Mouse (Mus musculus) embryonic stem cell, embryonic (primary cell): ENCODE measurements around the gene Nubp1.

Experiments
- CTCF ChIA-PET, 4 experiments: fragments of 300-600 bp in 2 of 4; fragments of 350-600 bp in 2 of 4; sonication (Branson Sonifier 250); formaldehyde crosslinking; loops; one replicate each; lab custom pipeline; 2022; ENCODE audit warnings: inconsistent platforms in 2 of 4; lab: Charles Lee
- POLR2A ChIA-PET, 4 experiments: fragments of 300-600 bp in 2 of 4; fragments of 350-600 bp in 2 of 4; sonication (Branson Sonifier 250); formaldehyde crosslinking; loops; one replicate each; lab custom pipeline; 2022; ENCODE audit warnings: antibody characterized with exemption in 4 of 4, inconsistent platforms in 1 of 4; lab: Charles Lee

The Nubp1 gene

GRCm38 (mm10) chr16:10411764-10412746 lies at the start of gene Nubp1:
Gene Nubp1, plus strand, starts transcription at chr16:10411948.
- CTCF ChIA-PET = interaction anchor here in 3 of 4 experiments (0.5 to 3.5 kb wide), 17 partner anchors 13 to 623 kb away, joined by 3 to 22 read pairs (median 4); no protein-coding TSS in a partner anchor
- POLR2A ChIA-PET = interaction anchor here (0.5 to 5.4 kb wide), 118 partner anchors 10 to 766 kb away, joined by 3 to 52 read pairs (median 4); partner anchors contain the start of genes Tvp23a (in 4 of the 4), Ciita (in 2 of the 4), Dexi (in 2 of the 4) and Emp2 (in 2 of the 4)

GRCm38 (mm10) chr16:10363061-10363460 lies 48.7 kb upstream of the Nubp1 start:
- POLR2A ChIA-PET = no interaction called here
- CTCF ChIA-PET = no interaction called here

- ChIA-PET CTCF (interaction anchor here in 3 of 4 experiments (0.6 to 1.6 kb wide), 5 partner anchors 8 to 138 kb away, joined by 3 to 5 read pairs (median 4); no protein-coding TSS in a partner anchor), POLR2A (interaction anchor here in 3 of 4 experiments (0.6 to 4.8 kb wide), 18 partner anchors 8 to 1305 kb away, joined by 3 to 40 read pairs (median 6); partner anchors contain the start of genes Emp2 (in 1 of the 3) and Nubp1 (in 1 of the 3))
Observed at GRCm38 (mm10) chr16:10365796-10366195, 46.0 kb upstream of the Nubp1 start.

- CTCF ChIA-PET = interaction anchor here (0.6 to 1.6 kb wide), 7 partner anchors 8 to 139 kb away, joined by 3 to 5 read pairs (median 4); no protein-coding TSS in a partner anchor
- POLR2A ChIA-PET = interaction anchor here (0.6 to 4.8 kb wide), 34 partner anchors 8 to 1304 kb away, joined by 3 to 40 read pairs (median 4); partner anchors contain the start of genes Emp2 (in 1 of the 4) and Nubp1 (in 1 of the 4)
Observed at GRCm38 (mm10) chr16:10366240-10367217, 45.2 kb upstream of the Nubp1 start.

- CTCF ChIA-PET = interaction anchor here in 3 of 4 experiments (0.6 to 1.8 kb wide), 13 partner anchors 29 to 375 kb away, joined by 3 to 8 read pairs (median 4); no protein-coding TSS in a partner anchor
- POLR2A ChIA-PET = interaction anchor here in 3 of 4 experiments (0.5 to 4.8 kb wide), 32 partner anchors 9 to 477 kb away, joined by 3 to 40 read pairs (median 4); partner anchors contain the start of genes Atf7ip2 (in 1 of the 3), Clec16a (in 1 of the 3), Emp2 (in 1 of the 3) and Tekt5 (in 1 of the 3)
Observed at GRCm38 (mm10) chr16:10369468-10369934, 42.2 kb upstream of the Nubp1 start.

- POLR2A ChIA-PET = interaction anchor here in 3 of 4 experiments (0.6 to 4.8 kb wide), 29 partner anchors 8 to 477 kb away, joined by 3 to 40 read pairs (median 5); partner anchors contain the start of genes Atf7ip2 (in 1 of the 3), Emp2 (in 1 of the 3) and Tekt5 (in 1 of the 3)
- CTCF ChIA-PET = interaction anchor here in 3 of 4 experiments (0.6 to 1.8 kb wide), 11 partner anchors 29 to 178 kb away, joined by 3 to 8 read pairs (median 4); no protein-coding TSS in a partner anchor
Observed at GRCm38 (mm10) chr16:10369996-10370395, 41.8 kb upstream of the Nubp1 start.

- ChIA-PET POLR2A (interaction anchor here in 3 of 4 experiments (0.9 to 5.3 kb wide), 7 partner anchors 13 to 95 kb away, joined by 3 to 46 read pairs (median 10); no protein-coding TSS in a partner anchor), CTCF (interaction anchor here in 2 of 4 experiments (0.5 to 1.1 kb wide), 2 partner anchors 27 to 93 kb away, joined by 3 read pairs; no protein-coding TSS in a partner anchor)
Observed at GRCm38 (mm10) chr16:10372372-10372771, 39.4 kb upstream of the Nubp1 start.

GRCm38 (mm10) chr16:10374254-10375011 lies 37.3 kb upstream of the Nubp1 start:
- ChIA-PET CTCF (interaction anchor here in 1 of 4 experiments (1.6 kb wide), 1 partner anchor 25 kb away, joined by 8 read pairs; no protein-coding TSS in a partner anchor), POLR2A (interaction anchor here in 3 of 4 experiments (0.5 to 5.3 kb wide), 20 partner anchors 8 to 1136 kb away, joined by 3 to 46 read pairs (median 3); partner anchors contain the start of gene Tekt5 (in 1 of the 3))

GRCm38 (mm10) chr16:10377286-10377685 lies 34.5 kb upstream of the Nubp1 start:
- ChIA-PET CTCF (interaction anchor here in 3 of 4 experiments (0.6 kb wide), 3 partner anchors 11 to 251 kb away, joined by 3 to 5 read pairs (median 3); no protein-coding TSS in a partner anchor), POLR2A (interaction anchor here in 2 of 4 experiments (1.3 to 3.7 kb wide), 4 partner anchors 11 to 60 kb away, joined by 4 to 27 read pairs (median 10); no protein-coding TSS in a partner anchor)

- POLR2A ChIA-PET = interaction anchor here in 2 of 4 experiments (1.4 to 1.9 kb wide), 2 partner anchors 10 to 33 kb away, joined by 4 to 7 read pairs; partner anchors contain the start of gene Nubp1 (in 1 of the 2)
- CTCF ChIA-PET = no interaction called here
Observed at GRCm38 (mm10) chr16:10379531-10379930, 32.2 kb upstream of the Nubp1 start.

GRCm38 (mm10) chr16:10384060-10384497 lies 27.7 kb upstream of the Nubp1 start:
- POLR2A ChIA-PET = interaction anchor here in 3 of 4 experiments (0.6 to 4.2 kb wide), 49 partner anchors 9 to 462 kb away, joined by 3 to 46 read pairs (median 5); partner anchors contain the start of genes Emp2 (in 2 of the 3), Nubp1 (in 2 of the 3), Tekt5 (in 2 of the 3) and Ciita (in 1 of the 3)

GRCm38 (mm10) chr16:10384544-10384943 lies 27.2 kb upstream of the Nubp1 start:
- ChIA-PET POLR2A (interaction anchor here in 3 of 4 experiments (0.5 to 4.2 kb wide), 51 partner anchors 9 to 1031 kb away, joined by 3 to 46 read pairs (median 5); partner anchors contain the start of genes Emp2 (in 2 of the 3), Nubp1 (in 2 of the 3), Tekt5 (in 2 of the 3) and Ciita (in 1 of the 3)), CTCF (interaction anchor here (0.5 to 2.4 kb wide), 19 partner anchors 9 to 402 kb away, joined by 3 to 14 read pairs (median 5); partner anchors contain the start of genes Emp2 (in 1 of the 4), Nubp1 (in 1 of the 4) and Tekt5 (in 1 of the 4))

More at GRCm38 (mm10) chr16:10384060-10384497, 27.7 kb upstream of the Nubp1 start:
- CTCF ChIA-PET = interaction anchor here (0.5 to 2.4 kb wide), 20 partner anchors 9 to 1914 kb away, joined by 3 to 14 read pairs (median 5); partner anchors contain the start of genes Emp2 (in 1 of the 4), Mettl22 (in 1 of the 4), Nubp1 (in 1 of the 4) and Tekt5 (in 1 of the 4)

GRCm38 (mm10) chr16:10385261-10385660 lies 26.5 kb upstream of the Nubp1 start:
- POLR2A ChIA-PET = interaction anchor here in 3 of 4 experiments (0.8 to 4.2 kb wide), 34 partner anchors 9 to 193 kb away, joined by 3 to 46 read pairs (median 5); partner anchors contain the start of genes Tekt5 (in 2 of the 3), Atf7ip2 (in 1 of the 3), Dexi (in 1 of the 3) and Emp2 (in 1 of the 3)
- CTCF ChIA-PET = interaction anchor here (0.5 to 2.4 kb wide), 11 partner anchors 10 to 401 kb away, joined by 3 to 14 read pairs (median 5); partner anchors contain the start of gene Tekt5 (in 2 of the 4)

GRCm38 (mm10) chr16:10388634-10389365 lies 22.9 kb upstream of the Nubp1 start:
- ChIA-PET CTCF (interaction anchor here (0.5 to 2.0 kb wide), 7 partner anchors 10 to 1106 kb away, joined by 3 to 9 read pairs (median 5); no protein-coding TSS in a partner anchor), POLR2A (interaction anchor here (0.5 to 2.6 kb wide), 11 partner anchors 10 to 239 kb away, joined by 3 to 15 read pairs (median 3); partner anchors contain the start of gene Nubp1 (in 1 of the 4))
